Mouse (Mus musculus) heart, embryonic 15.5 days (tissue): ENCODE measurements at regions not wholly inside any gene's neighbourhood (a gene's known extent, or its start where the extent isn't known, plus 50 kb on each side); places are given as distances from the start of the nearest gene placed in this dataset. TPM values are rescaled to one million over a fixed set of nuclear protein-coding genes. Genes with fewer than 3 reads are reported as not detected.

ENCODE experiments used
- ATAC-seq: fragments of 200-750 bp; cut with Nextera tagmentation; replicated peaks from 2 replicates; pipeline ENCODE4 v1.8.0; 2017; ENCODE audit warnings: low read depth, moderate TSS enrichment; ENCODE audit not compliant: insufficient number of reproducible peaks, insufficient read depth, low FRiP score
- H3K27ac ChIP-seq: fragments of 300-500 bp; sonication (generic); 2 replicates; pipeline ENCODE4 v1.5.1; 2015; ENCODE audit warnings: mild to moderate bottlenecking, inconsistent platforms
- H3K27me3 ChIP-seq: fragments of 300-500 bp; sonication (generic); 2 replicates; pipeline ENCODE4 v1.6.1; 2015; ENCODE audit warnings: inconsistent platforms
- H3K36me3 ChIP-seq: fragments of 300-500 bp; sonication (generic); 2 replicates; pipeline ENCODE4 v1.6.1; 2015; ENCODE audit warnings: mild to moderate bottlenecking, inconsistent platforms
- H3K4me1 ChIP-seq: fragments of 300-500 bp; sonication (generic); replicated peaks from 2 replicates; pipeline ENCODE4 v1.6.1; 2015; ENCODE audit warnings: inconsistent platforms
- H3K4me2 ChIP-seq: fragments of 300-500 bp; sonication (generic); 2 replicates; pipeline ENCODE4 v1.6.1; 2015; ENCODE audit warnings: inconsistent platforms, mild to moderate bottlenecking, moderate library complexity
- H3K4me3 ChIP-seq: fragments of 300-500 bp; sonication (generic); 2 replicates; pipeline ENCODE4 v1.5.1; 2015; ENCODE audit warnings: mild to moderate bottlenecking, inconsistent platforms
- H3K9ac ChIP-seq: fragments of 300-500 bp; sonication (generic); 2 replicates; pipeline ENCODE4 v1.6.1; 2015; ENCODE audit warnings: mild to moderate bottlenecking, inconsistent platforms
- H3K9me3 ChIP-seq: fragments of 300-500 bp; sonication (generic); replicated peaks from 2 replicates; pipeline ENCODE4 v1.6.1; 2016; ENCODE audit warnings: inconsistent platforms
- WGBS: fragments of 180-500 bp; shearing (Covaris S2); methylation state at CpG from one replicate; pipeline ENCODE4 v1.1.7; 2015; ENCODE audit warnings: mixed read lengths; 5-methylcytosine and 5-hydroxymethylcytosine counted together
- microRNA-seq: library from miRNA; unstranded; fragments of <30 nt; microRNA quantifications from one replicate; pipeline ENCODE4, GENCODE M21; 2016

DNA sequence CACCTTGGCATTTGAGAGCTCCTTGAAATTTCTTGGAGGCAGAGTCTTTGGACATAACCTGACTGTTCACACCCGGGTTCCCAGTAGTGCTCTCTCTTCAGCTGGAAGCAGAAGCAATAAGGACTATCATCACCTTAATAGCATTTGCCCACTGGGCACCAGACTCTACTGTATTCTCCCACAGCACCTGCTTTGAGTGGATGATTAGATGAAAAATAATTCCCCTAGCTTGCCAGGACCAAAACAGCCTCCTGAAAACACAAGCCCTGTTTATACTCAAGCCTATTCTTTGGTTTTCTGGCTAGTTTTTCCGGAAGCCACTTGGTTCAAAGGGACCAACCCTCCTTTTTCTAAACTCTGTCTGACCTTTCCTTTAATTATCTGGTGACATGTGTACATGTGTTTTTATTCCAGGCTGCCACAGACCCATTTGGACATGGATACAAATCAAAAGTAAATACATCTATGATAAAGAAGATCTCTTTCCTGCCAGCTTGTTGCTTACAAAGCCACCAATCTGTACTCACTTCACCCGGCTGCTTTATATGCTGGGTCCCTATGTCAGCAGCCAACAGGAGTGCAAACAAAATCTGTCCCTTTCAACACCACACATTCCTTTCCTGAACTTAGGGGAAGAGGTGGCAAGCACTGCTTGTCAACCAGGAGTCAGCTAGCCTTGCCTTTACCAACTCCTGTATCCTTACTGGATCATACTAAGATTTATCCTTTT lies 787.4 kb downstream of the Bcl11a start:
- Histone ChIP-seq H3K4me2 (no peak overlapping the region), H3K9ac (no peak overlapping the region), H3K4me3 (no peak overlapping the region), H3K36me3 (no peaks in the 10 kb centered on the region), H3K27ac (no peak overlapping the region), H3K9me3 (no peaks in the 10 kb centered on the region), H3K4me1 (no peaks in the 10 kb centered on the region), H3K27me3 (no peaks in the 10 kb centered on the region)
- 42% methylated on average over 3 of the region's 3 CpGs for WGBS
- no peak for ATAC-seq

Small RNAs in the stretch of these regions (microRNA-seq; reads per million reads assigned to microRNA genes)
- gene Gm25507 = not detected
